Mouse (Mus musculus) frontal cortex, postnatal 10 days (tissue): ENCODE data around the gene Dnajb4.

Source experiments
- DNase-seq, 2 experiments: peaks; one replicate each; pipeline ENCODE4 v3.0.0; 2022; ENCODE audit warnings: low spot score in 2 of 2, mixed read lengths in 1 of 2

Gene Dnajb4

DNA sequence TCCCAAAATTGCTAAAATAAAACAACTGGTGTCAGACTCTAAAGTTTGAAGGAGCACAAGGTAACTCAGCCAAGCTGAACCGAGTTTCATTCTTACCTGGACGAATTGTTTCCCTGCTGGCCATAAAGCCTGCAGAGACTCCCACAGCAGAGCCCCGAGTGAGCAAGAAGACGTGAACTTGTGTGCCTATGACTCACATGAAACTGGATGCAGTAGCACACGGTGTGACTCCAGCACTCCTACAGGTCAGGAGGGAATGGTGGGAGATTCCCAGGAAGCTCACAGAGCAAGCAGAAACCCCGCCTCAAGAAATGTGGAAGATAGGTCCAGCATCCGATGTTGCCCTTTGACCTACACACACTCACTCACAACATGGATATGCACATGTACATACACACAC is 38.2 kb downstream of the Dnajb4 start:
- DNase-seq: no peak

DNA sequence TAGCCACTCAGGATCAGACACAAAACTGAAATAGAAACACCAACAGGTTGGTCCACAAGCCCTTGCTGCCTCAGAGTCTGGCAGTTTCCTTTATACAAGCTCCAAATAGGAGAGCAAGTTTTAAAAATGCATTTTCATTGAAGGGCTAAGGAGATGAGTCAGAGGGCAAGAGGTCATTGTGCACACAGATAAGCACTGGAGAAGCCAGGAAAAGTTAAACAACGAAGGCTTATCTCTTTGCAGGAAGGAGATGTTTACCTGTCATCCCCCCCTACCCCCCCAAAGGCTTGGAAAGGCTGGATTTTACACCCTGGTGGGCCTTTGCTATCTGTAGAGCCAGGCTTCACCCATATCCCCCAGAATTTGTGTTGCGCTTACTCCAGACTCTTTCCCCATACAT is 38.9 kb downstream of the Dnajb4 start:
- no peak for DNase-seq

DNA sequence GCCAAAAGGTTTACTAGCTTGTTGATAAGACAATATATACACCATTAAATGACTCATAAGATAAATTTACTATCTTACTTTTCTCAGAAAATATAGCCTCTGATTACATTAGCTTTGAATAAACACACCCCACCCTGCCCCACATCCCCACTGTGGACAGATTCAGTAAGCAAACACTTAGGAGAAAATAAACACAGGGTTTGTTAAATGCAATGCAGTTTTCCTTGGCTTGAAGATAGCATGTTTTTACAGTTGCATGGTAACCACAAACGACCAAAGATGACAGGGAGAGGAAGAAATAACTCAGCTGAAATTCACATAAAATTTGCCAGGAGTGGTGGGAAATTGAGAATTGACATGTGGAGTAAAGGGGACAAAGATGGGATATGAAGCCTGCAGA is 39.7 kb downstream of the Dnajb4 start:
- DNase-seq: no peak

DNA sequence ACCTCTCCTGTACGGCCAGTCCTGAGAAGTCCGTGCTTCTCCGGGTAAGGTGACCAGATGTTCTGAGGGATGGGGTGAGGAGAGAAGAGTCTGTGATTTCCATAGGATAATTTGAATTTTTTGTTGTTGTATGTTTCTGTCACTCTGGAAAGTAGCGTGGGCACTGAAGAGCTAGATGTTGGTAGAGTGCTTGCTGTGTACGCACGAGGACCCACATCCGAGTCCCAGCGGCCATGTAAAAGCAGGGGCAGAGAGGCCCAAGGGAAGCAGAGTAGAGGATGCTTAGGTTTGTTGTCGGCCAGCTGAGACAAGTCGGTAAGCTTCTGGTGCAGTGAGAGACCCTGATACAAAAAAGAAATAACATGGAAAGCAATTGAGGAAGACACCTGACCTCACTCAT is 42.1 kb downstream of the Dnajb4 start:
- DNase-seq: no peak

DNA sequence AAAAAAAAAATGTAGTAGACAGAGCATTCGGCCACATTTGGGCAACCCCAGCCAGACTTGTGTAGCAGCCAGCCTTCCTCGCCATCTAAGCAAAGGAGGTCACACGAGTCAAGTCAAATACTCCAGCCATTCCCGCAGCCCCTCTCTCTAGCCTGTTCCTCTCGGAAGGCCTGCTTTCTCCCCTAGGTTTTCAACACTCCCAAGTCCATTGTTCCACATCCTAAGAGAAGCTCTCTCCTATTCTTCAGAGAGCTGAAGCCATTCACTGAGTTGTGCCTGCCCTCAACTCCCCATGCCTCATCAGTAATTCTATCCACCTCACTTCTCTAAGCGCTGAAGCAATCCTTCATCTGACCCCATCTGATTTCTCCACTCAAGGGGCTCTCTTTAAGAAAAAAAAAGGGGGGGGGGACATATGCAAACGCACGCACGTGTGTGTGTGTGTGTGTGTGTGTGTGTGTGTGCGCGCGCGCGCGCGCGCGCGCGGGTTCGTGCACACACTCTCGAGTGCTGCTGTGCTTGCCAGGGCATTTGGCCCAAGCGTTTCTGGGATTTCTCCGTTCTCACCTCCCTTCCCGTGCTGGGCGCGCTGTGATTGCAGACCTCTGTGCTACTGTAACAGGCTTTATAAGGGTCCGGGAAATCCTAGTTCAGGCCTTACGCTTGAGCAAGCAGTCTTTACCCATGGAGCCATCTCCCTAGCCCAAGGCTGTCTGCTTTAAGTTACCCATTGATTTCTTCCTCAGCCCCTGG is 43.2 kb downstream of the Dnajb4 start:
- DNase-seq: no peak

DNA sequence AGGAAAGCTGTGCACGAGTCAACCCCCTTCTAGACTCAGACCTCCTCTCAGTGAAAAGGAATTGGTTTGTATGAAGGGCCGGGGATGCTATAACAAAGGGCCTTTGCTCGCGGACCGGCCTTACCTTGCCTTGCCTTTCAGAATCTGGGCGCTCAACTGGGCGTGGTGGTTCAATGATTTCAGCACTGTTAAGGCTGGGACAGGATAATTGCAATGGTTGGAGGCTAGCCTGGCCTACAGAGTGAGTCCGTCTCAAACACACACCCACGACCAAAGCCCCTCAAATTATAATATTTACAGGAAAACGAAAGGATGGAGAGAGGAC is 44.0 kb downstream of the Dnajb4 start, which contains the start of gene Gipc2:
Gipc2 (minus strand) TSS at position 132 of the 325 bp plus-strand sequence.
- DNase-seq: no peak

DNA sequence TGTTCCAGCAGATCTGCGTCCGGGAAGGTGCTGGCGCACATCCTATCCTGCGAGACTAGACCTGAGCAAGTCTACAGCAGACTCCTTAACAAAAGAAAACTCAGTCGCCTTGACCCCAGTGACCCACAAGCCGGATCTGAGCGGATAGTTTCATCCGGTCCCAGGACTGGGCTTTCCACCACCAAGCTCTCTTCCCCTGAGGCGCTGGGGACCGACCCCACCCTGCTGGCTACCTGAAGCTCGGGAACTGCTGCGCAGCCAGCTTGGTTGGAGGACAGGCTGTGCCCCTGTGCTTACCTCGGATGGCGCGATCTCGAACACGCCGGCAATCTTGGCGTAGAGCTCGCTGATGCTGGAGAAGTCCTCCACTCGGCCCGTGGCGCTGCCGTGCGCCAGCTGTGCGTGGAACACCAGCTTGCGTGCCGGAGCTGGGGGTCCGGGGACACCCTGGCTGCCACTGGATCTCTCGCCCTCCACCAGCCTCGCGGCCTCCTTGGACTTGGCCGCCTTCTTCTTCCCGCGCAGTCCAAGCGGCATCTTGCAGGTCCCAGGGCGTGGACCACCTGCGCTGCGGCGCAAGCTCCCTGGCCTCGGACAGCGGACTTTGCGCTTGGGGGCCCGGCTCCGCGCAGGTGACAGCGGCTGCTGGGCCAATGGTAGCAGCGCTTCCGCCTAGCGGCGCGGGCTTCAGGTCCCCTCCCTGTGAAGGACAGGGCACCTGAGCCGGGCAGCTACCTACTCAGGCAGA is 44.6 kb downstream of the Dnajb4 start:
- peak in 1 of 2 experiments; percentile 38 for DNase-seq

DNA sequence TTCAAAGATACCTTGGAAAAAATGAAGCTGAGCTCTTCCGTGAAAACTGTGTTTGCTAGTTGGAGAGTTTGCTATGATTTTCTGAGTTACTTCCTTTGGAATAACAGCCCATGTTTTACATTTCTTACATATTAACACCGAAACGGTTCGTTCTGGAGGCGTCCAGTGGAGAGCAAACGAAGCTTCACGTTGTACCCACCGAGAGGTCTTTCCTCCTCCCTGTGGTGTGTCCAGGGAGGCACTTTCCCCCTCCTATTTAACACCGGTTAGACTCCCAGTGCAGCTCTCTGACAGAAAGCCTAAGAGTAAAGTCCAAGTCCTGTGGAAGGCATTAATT is 45.1 kb downstream of the Dnajb4 start:
- DNase-seq: no peak

DNA sequence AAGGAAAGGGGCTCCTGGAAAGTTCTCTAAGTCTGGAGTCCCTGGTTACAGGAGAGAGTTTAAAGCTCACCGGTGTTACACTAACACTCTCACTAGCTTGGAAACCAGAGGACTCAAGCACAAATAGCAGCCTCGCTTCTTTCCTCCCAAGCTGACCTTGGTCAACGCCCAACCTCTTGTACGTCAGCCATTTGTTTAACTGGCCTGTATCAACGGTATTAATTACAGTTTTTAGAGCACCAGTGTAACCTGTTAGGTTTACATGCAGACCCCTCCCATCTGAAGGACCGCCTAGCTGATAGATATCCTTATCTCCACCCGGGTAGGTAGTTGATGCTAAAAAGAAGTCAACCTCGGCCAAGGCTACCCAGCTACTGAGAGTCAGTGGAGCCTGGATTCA is 46.8 kb downstream of the Dnajb4 start:
- no peak for DNase-seq

DNA sequence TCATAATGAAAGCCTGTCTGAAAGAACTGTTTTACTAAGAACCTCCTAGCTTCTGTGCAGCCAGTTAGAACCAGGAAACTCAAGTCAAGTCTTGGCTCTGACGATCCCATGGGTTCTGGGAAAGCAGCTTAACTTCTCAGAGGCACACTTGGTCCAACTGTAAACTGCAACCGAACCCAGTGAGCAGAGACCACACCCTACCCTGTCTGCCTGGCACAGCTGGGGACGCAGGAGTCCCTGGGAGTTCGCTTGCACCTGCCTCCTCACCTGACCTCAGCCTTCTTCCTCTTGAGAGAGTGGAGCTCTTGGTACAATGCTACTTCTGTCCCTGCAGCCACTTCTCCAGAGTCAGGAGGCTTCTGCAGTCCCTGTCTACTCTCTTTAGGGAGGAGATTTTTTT is 49.5 kb downstream of the Dnajb4 start:
- no peak for DNase-seq

DNA sequence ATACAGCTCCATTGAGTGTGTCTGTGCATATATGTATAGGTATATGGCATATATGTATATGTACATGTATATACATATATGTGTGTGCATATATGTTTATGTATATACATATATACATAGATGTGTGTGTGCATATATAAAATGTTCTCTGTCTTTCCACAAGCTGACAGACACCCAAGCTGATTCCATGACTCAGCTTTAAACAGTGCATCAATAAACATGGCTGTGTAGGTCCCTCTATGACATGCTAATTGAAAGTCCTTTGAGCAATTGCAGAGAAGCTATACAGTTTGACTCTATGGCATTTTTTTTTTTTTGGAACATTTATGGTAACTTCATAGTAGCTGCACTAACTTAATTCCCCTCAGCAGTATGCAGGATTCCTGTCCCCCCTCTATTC is 50.8 kb downstream of the Dnajb4 start:
- DNase-seq: no peak

DNA sequence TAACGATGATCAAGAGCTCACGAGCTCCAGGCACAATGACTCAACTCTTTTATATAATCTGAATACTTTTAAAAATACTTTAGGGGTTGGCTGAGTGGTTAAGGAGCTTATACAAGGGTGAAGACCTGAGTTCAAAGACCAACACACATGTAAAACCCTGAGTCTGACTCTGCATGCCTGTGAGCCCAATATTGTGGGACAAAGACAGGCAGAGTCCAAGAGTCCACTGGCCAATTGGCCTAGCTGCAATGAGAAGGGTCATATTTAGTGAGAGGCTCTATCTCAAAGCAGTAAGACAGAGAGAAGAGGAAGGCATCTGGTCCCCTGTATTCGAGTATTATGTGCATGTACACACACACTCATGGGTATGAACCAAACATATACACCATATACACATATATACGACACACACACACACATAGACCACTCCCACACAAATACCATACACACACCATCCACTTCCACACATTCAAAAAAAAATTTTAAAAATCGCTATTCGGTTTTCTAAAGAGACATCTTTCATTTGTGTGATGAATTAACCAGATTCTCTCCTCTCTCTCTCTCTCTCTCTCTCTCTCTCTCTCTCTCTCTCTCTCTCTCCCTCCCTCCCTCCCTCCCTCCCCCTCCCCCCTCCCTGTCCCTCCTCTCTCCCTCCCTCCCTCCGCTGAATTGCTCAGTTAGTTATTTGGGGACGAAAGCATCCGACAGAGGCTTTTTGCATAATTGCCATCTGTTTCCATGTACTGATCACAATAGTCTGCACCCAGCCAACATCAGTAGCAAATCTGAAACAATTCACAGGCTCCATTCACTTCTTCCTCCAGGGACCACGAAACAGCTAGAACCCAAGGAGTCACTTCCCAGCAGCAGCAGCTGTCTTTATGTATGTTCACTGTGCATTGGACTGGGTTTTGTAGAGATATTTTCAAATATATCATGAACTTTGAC is 51.5 kb downstream of the Dnajb4 start:
- no peak for DNase-seq

DNA sequence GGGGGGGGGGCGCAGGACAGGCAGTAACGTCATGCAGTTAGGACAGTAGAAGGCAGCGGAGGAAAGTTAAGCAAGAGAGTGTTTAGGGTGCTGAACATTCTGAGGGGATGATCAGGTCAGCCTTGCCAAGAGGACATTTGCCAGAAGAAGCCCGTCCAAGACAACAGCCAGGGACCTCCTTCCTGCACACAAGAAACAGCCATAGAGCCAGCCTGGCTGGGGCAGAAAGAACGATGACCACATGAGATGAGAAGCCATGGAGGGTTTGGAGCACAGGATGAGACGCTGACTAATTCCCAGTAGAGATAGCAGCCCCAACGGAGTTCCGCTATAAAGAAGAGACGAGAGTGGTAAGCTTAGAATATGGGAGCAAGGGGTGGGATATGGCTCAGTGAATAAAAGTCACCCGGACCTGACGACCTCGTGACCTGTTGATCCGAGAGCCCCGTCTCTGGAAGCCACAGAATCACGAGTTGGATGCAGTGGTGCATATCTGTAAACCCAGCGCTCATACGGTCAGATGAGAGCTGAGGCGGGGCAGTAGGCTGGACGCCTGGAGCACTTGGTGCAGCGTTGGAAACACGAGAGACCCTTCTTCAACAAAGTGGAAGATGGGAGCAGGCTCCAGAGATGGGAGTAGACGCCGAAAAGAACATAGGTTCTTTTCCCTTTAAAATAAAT is 53.1 kb downstream of the Dnajb4 start:
- DNase-seq: no peak

DNA sequence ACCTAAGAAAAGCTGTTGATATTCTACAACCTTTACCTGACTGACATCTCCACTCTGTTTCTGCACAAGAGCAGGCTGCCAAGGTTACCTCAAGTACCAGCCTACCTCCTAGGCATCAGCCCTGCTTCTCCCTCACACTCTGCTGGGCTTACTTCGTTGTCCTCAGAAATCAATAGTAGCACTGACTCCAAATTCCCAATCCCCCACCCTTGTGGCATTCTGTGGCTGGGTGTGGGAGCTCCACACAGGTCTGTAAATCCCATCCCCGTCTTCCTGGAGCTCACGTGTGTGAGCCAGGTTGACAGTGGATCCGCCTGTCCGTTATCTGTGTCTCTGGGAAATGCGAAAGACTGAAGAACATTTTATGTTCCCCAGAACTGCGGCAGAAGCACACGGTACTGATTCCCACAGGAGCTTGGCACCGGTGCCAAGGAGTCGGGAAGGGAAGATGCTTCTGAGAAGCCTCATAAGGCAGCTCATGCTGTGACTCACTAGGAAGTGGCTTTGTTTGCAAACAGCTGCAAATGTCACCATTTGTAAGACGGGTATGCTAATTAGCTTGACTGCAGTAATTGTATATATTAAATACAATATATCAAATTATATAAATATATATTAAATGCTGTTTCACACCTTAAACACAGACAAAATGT is 54.7 kb downstream of the Dnajb4 start:
- no peak for DNase-seq

DNA sequence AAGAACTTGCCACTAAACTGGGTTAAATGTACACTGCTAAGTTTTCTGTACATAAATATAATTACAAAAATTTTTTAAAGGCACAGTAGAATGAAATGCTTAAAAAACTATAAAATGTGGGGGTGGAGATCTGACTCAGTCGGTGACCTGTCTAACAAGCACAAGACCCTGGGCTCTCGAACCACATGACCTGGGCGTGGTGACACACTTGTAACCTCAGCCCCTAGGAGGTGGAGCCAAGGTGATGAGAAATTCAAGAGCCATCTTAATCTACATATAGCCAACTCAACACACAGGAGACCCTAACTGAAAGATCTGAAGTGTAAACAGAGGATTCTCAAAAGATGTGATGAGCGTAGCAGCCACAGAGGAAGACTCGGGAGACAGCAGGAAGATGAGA is 56.0 kb downstream of the Dnajb4 start:
- no peak for DNase-seq

DNA sequence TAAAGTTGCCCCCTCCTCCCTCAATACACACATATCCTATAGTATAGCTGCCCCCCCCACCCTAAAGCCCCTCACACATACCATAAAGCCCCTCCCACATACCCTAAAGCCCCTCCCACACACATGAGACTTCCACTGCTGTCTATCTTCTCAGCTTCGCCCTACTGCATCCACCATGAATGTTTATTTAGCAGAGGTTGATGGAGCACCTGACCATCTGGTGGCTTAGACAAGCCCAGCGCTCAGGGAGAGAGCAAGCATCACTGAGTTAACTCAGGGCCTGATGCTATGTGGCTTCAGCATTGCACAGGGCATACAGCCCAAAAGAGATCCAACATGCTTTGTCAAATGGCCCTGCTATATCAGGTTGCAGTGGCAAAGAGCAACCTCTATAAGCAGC is 57.0 kb downstream of the Dnajb4 start:
- no peak for DNase-seq

DNA sequence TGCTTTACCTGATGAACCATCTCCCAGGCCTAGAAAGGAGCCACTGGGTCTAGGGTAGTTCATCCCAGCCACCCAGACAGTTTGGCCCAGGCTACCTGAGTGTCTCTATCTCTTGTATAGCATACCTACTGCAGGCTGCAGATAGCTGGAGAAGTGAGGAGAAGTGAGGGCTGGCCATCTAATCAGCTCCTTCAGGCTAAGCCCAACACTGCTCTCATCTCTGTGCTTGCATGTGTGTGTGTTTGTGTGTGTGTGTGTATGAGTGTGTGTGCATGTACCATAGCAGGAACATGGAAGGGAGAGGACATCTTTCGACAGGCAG is 57.7 kb downstream of the Dnajb4 start:
- DNase-seq: no peak

DNA sequence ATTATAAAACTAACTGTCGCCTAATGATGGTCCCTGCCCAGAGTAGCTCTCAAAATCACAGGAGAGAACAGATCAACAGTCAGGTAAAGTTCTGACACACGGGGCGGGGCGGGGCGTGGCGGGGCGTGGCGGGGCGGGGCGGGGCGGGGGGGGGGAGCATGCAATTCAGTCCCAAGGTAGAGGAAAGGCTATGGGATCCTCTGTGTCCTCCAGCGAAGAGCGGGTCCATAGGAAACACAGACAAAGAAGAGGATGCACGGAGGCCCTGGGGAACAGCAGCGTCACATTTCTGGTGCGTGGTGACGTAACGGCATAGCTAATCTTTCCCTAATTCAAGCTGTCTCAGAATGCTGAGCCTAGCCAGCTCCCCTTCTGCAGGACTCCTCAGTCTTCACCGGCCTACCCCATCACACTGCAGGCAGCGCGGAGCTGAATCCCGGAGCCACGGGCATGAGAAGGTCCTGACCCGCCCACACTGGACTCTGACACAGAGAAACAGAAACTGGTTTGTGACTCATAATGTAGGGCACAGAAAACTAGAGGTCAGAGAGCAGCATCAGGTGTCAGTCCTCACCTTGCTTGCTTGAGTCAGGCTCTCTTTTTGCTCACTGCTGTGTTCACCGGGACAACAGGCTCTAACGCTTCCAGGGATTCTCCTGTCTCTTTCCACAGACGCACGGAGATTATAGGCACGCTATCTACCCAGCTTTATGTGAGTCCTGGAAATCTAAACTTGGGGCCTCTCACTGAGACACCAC is 58.2 kb downstream of the Dnajb4 start:
- DNase-seq: no peak

DNA sequence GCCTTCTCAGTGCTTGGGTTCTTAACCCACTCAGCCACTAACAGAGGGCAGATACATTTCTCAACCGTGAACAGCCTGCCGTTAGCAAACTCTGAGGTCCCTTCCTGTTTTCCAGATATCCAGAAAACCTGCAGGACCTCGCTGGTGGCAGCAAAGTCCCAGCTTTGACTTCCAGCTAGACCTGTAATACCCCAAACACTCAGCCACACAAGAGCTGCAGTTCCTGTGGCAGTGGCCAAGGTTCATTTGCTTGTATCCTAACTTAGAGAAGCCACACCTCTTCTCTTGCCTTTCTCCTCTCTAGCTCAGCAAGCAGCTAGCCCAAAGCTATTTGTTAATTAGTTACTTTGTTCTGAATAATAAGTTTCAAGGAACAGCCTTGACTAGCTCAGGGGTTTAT is 60.2 kb downstream of the Dnajb4 start:
- no peak for DNase-seq

DNA sequence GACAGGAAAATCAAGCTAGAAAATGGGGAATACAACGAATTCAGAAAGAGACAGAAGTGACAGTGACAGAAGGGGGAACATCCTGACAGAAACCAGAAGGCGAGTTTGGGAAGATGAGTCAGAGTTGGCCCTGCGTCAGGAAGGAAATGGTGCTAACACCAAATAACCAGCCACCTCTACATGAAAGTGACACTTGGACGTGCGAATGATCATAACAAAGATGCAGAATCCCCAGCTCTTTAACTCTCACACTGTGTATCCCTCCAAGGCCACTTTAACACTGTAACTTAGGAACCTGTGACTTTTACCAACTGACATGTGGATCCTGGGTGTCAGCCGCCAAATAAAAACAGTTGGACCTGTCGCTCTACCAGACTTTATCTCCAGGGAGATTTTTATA is 60.7 kb downstream of the Dnajb4 start:
- DNase-seq: no peak
